Mouse (Mus musculus) v-Abl transformed pro-B cells (cell line): ENCODE results near the gene Dhx34.

Experiments used
- in situ Hi-C, 2 experiments: fragments of 400-800 bp; cut with MboI; formaldehyde crosslinking; loops; one replicate each; pipeline ENCODE4 v1.15.1; 2025; ENCODE audit not compliant: unreplicated experiment in 2 of 2

Gene Dhx34

GRCm38 (mm10) chr7:16221582-16222272, at the start of gene Dhx34:
Gene Dhx34, minus strand, starts transcription at chr7:16222037.
- in situ Hi-C loops, result no loop called here

- in situ Hi-C loops, result loop anchor here (25.0 kb wide), 1 partner anchor 284 kb away; no protein-coding TSS in a partner anchor
Observed at GRCm38 (mm10) chr7:16271139-16271538, 49.3 kb upstream of the Dhx34 start.

GRCm38 (mm10) chr7:16266593-16266992, 44.8 kb upstream of the Dhx34 start:
- in situ Hi-C loops, result loop anchor here (10.0 to 25.0 kb wide), 2 partner anchors 202 to 279 kb away; partner anchors contain the start of gene Zfp541 (in 1 of the 2)

GRCm38 (mm10) chr7:16265856-16266255, 44.0 kb upstream of the Dhx34 start:
- in situ Hi-C loops, result loop anchor here (10.0 to 25.0 kb wide), 2 partner anchors 201 to 279 kb away; partner anchors contain the start of gene Zfp541 (in 1 of the 2)

GRCm38 (mm10) chr7:16263843-16264242, 42.0 kb upstream of the Dhx34 start:
- in situ Hi-C loops, result loop anchor here (5.0 to 25.0 kb wide), 3 partner anchors 72 to 277 kb away; partner anchors contain the start of gene Zfp541 (in 1 of the 2)

GRCm38 (mm10) chr7:16263015-16263787, 41.4 kb upstream of the Dhx34 start:
- in situ Hi-C loops, result loop anchor here (5.0 to 25.0 kb wide), 3 partner anchors 71 to 276 kb away; partner anchors contain the start of gene Zfp541 (in 1 of the 2)

- in situ Hi-C loops, result loop anchor here (5.0 to 25.0 kb wide), 3 partner anchors 69 to 274 kb away; partner anchors contain the start of gene Zfp541 (in 1 of the 2)
Observed at GRCm38 (mm10) chr7:16261097-16261496, 39.3 kb upstream of the Dhx34 start.

- in situ Hi-C loops, result loop anchor here (25.0 kb wide), 1 partner anchor 272 kb away; no protein-coding TSS in a partner anchor
Observed at GRCm38 (mm10) chr7:16259110-16259590, 37.3 kb upstream of the Dhx34 start, which contains the start of gene C5ar1. Gene C5ar1, minus strand, starts transcription at chr7:16259540.

- in situ Hi-C loops, result loop anchor here (25.0 kb wide), 1 partner anchor 271 kb away; no protein-coding TSS in a partner anchor
Observed at GRCm38 (mm10) chr7:16257830-16258229, 36.0 kb upstream of the Dhx34 start.

- in situ Hi-C loops, result loop anchor here (25.0 kb wide), 1 partner anchor 269 kb away; no protein-coding TSS in a partner anchor
Observed at GRCm38 (mm10) chr7:16255963-16256362, 34.1 kb upstream of the Dhx34 start.

- in situ Hi-C loops, result loop anchor here (25.0 kb wide), 1 partner anchor 267 kb away; no protein-coding TSS in a partner anchor
Observed at GRCm38 (mm10) chr7:16254195-16254594, 32.4 kb upstream of the Dhx34 start.

- in situ Hi-C loops, result loop anchor here (25.0 kb wide), 1 partner anchor 263 kb away; no protein-coding TSS in a partner anchor
Observed at GRCm38 (mm10) chr7:16250687-16251086, 28.9 kb upstream of the Dhx34 start.

- in situ Hi-C loops, result no loop called here
Observed at GRCm38 (mm10) chr7:16245958-16246357, 24.1 kb upstream of the Dhx34 start.

GRCm38 (mm10) chr7:16244067-16244466, 22.2 kb upstream of the Dhx34 start, which contains the start of gene C5ar2:
Gene C5ar2, minus strand, starts transcription at chr7:16244154.
- in situ Hi-C loops, result no loop called here

GRCm38 (mm10) chr7:16242198-16242597, 20.4 kb upstream of the Dhx34 start:
- in situ Hi-C loops, result no loop called here

- in situ Hi-C loops, result no loop called here
Observed at GRCm38 (mm10) chr7:16241787-16242186, 19.9 kb upstream of the Dhx34 start.

GRCm38 (mm10) chr7:16240978-16241303, 19.1 kb upstream of the Dhx34 start:
- in situ Hi-C loops, result no loop called here

GRCm38 (mm10) chr7:16240281-16240977, 18.6 kb upstream of the Dhx34 start:
- in situ Hi-C loops, result no loop called here

- in situ Hi-C loops, result no loop called here
Observed at GRCm38 (mm10) chr7:16239554-16239997, 17.7 kb upstream of the Dhx34 start.

- in situ Hi-C loops, result no loop called here
Observed at GRCm38 (mm10) chr7:16229869-16230268, 8.0 kb upstream of the Dhx34 start.
